Mouse (Mus musculus) hindbrain, postnatal 0 days (tissue): Measurements from ENCODE around the gene Parp3. TPM values are rescaled to one million over a fixed set of nuclear protein-coding genes. Genes with fewer than 3 reads are reported as not detected.
A peak's percentile ranks its signal among the peaks of the same experiment; 100 is the strongest.

Source experiments
- ATAC-seq: fragments of 200-750 bp; cut with Nextera tagmentation; 2 replicates; pipeline ENCODE4 v1.8.0; 2017; ENCODE audit warnings: mild to moderate bottlenecking, moderate TSS enrichment, moderate library complexity
- DNase-seq: peaks from one replicate; pipeline ENCODE4 v3.0.0-alpha.2; 2015; ENCODE audit warnings: low spot score
- H3K27ac ChIP-seq: fragments of 300-500 bp; sonication (generic); 2 replicates; pipeline ENCODE4 v1.5.1; 2014; ENCODE audit warnings: mild to moderate bottlenecking
- H3K27me3 ChIP-seq: fragments of 300-500 bp; sonication (generic); 2 replicates; pipeline ENCODE4 v1.6.1; 2014; ENCODE audit warnings: low read length, mixed read lengths; ENCODE audit not compliant: insufficient read depth
- H3K36me3 ChIP-seq: fragments of 300-500 bp; sonication (generic); 2 replicates; pipeline ENCODE4 v1.6.1; 2014; ENCODE audit warnings: low read length, mixed read lengths; ENCODE audit not compliant: insufficient read depth
- H3K4me1 ChIP-seq: fragments of 300-500 bp; sonication (generic); 2 replicates; pipeline ENCODE4 v1.6.1; 2014; ENCODE audit warnings: antibody characterized with exemption, low read length, mixed read lengths; ENCODE audit not compliant: insufficient read depth
- H3K4me2 ChIP-seq: fragments of 300-500 bp; sonication (generic); 2 replicates; pipeline ENCODE4 v1.6.1; 2014; ENCODE audit warnings: low read depth, mild to moderate bottlenecking, low read length, moderate library complexity, mixed read lengths
- H3K4me3 ChIP-seq: fragments of 300-500 bp; sonication (generic); 2 replicates; pipeline ENCODE4 v1.5.1; 2014; ENCODE audit warnings: low read length
- H3K9ac ChIP-seq: fragments of 300-500 bp; sonication (generic); replicated peaks from 2 replicates; pipeline ENCODE4 v1.6.1; 2014; ENCODE audit warnings: mild to moderate bottlenecking, low read length, moderate library complexity, mixed read lengths
- H3K9me3 ChIP-seq: fragments of 300-500 bp; sonication (generic); 2 replicates; pipeline ENCODE4 v1.6.1; 2016; ENCODE audit warnings: low read length, mixed read lengths
- CTCF ChIP-seq: IDR thresholded peaks from 2 replicates; pipeline ENCODE4 v1.5.1; 2016; ENCODE audit warnings: antibody characterized with exemption, control low read depth, low read depth
- WGBS: fragments of 180-500 bp; shearing (Covaris S2); extraction: QIAGEN DNeasy Blood & Tissue Kit; methylation state at CpG from one replicate; pipeline ENCODE4 v1.1.7; 2014; 5-methylcytosine and 5-hydroxymethylcytosine counted together
- polyA plus RNA-seq: library from polyadenylated mRNA; unstranded; fragments of >200 nt; fragmentation: Nextera tagmentation; extraction: Ambion mirVana; gene quantifications from 2 replicates; pipeline ENCODE4 v1.2.1, GENCODE M21; 2015
- total RNA-seq: library from RNA; depleted of rRNA; stranded (reverse); fragments of >200 nt; gene quantifications from 2 replicates; pipeline ENCODE4 v1.2.3, GENCODE M21; 2014

Gene Parp3
- total and polyA plus RNA-seq, 2 experiments from 2014 or later, result 1.5 to 2.9 TPM

DNA sequence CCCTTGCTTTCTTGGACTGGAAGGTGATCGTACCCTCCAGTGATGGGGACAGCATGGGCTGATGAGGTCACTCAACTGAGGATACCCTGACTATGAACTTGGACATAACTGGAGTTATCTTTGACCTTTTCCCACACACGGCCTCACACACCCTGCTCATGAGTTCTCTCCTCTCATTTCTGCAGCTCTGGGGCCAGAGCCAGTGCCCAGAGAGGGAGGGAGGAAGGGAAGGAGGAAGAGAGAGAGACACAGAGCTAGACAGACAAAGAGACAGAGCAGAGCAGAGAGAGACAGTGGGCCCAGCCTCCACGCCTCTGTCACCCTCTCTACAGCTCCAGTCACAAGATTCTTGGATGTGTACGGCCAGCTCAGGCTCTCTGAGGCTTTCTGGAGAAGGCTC lies 4.4 kb downstream of the Parp3 start:
- TF ChIP-seq CTCF, result no peak
- no peak for DNase-seq

DNA sequence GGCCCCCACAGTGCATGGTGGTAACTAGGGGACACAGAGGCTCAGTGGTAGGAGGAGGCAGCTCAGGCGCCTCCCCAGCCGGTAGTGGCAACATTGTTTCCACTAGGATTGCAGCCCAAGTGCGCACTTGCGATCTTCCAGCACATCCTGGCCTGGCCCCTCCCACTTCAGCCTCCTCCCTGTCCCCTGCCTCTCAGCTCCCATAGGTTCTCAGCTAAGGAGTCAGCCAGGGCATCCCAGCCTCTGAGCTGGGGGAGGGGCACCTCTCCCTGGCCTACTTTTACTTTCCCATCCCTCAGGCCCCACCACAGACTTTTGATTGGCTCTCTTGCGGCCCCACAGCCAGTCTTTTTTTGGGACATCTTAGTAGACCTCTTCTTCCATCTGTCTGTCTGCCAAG lies 4.9 kb downstream of the Parp3 start:
- DNase-seq (no peak), ATAC-seq (no peak)
- Histone ChIP-seq H3K4me2 (no peak overlapping the region), H3K9ac (no peak overlapping the region), H3K27ac (no peak overlapping the region), H3K27me3 (no peaks in the 10 kb centered on the region), H3K4me3 (no peak overlapping the region), H3K4me1 (peaks cover 15% of the 10 kb centered on the region; the same call in 1 of the 2 replicates), H3K9me3 (no peaks in the 10 kb centered on the region), H3K36me3 (no peaks in the 10 kb centered on the region)
- WGBS, result 25% methylated on average over 5 of the region's 5 CpGs
- peak; percentile 3; the same call in 1 of the 2 replicates for TF ChIP-seq CTCF

More for the DNA sequence above, 4.4 kb downstream of the Parp3 start:
- no peak for ATAC-seq
- Histone ChIP-seq H3K4me3 (no peak overlapping the region), H3K9ac (no peak overlapping the region), H3K4me1 (peaks cover 15% of the 10 kb centered on the region; the same call in 1 of the 2 replicates), H3K9me3 (no peaks in the 10 kb centered on the region), H3K36me3 (no peaks in the 10 kb centered on the region), H3K4me2 (no peak overlapping the region), H3K27ac (no peak overlapping the region; the same call in 1 of the 2 replicates), H3K27me3 (no peaks in the 10 kb centered on the region)
- 64% methylated on average over 4 of the region's 4 CpGs for WGBS

DNA sequence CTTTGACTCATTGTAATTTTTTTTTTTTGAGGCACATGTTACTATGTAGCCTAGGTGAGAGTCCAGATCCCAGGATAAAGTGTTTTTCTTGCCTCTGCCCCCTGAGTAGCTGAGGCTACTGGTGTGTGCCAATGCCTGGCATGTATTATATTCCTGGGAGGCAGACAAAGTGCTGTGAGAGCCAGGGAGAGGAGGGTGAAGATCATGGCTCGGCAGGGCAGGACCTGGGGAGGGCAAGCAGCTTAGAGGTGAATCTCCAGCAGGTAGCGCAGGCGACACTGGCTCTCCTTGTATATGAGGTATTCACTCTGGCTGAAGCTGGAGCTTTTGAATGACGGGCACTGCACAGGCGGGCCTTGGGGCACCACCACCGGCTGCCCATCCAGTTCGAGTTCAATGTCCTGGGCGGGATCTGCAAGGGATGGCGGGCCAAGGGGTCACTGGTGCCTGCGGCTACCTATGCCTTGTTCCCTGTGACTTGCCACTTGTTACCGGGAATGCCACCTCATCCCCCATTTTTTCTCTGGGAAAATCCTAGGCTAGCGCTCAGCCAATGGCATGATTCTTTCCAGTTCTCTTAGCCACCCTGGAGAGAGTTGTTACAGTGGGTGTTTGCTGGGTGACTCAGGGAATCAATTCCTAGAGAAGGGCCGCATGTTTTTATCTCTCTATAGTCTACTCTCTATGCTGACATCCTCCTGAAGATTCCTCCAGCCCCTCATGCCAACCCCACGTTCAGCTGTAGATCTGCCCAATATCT lies 5.6 kb downstream of the Parp3 start:
- H3K27me3 ChIP-seq, result no peaks in the 10 kb centered on the region
- TF ChIP-seq CTCF, result no peak
- 65% methylated on average over 14 of the region's 14 CpGs for WGBS
- no peak for ATAC-seq
- no peaks in the 10 kb centered on the region for H3K9me3 ChIP-seq
- no peak overlapping the region for H3K9ac ChIP-seq
- no peaks in the 10 kb centered on the region for H3K36me3 ChIP-seq
- H3K27ac ChIP-seq, result no peak overlapping the region
- H3K4me3 ChIP-seq, result no peak overlapping the region
- no peak for DNase-seq
- peaks cover 11% of the 10 kb centered on the region; the same call in 1 of the 2 replicates for H3K4me1 ChIP-seq
- no peak overlapping the region for H3K4me2 ChIP-seq

DNA sequence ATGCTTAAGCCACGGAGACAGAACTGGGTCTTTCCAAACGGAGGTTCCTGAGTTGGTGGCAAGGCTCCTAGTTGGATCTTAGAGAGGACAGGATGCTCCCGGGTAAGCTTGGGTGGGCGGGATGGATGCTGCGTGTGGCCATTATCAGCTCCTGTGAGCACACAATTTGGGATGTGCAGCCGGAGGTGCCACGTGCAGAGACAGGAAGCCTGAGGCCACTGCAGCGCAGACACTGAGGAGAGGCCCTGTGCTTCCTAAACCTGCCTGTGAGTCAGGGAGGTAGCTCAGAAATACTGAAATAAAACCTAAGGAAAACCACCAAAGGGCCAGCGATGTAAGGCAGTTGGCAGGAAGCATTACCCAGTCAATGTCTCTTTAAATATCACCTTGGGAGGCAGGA lies 7.0 kb downstream of the Parp3 start:
- WGBS, result 68% methylated on average over 9 of the region's 9 CpGs
- H3K4me3 ChIP-seq, result no peak overlapping the region
- DNase-seq, result no peak
- no peak overlapping the region for H3K4me2 ChIP-seq
- no peak overlapping the region for H3K27ac ChIP-seq
- no peaks in the 10 kb centered on the region for H3K27me3 ChIP-seq
- H3K36me3 ChIP-seq, result no peaks in the 10 kb centered on the region
- no peak for ATAC-seq
- no peaks in the 10 kb centered on the region for H3K9me3 ChIP-seq
- H3K4me1 ChIP-seq, result peaks cover 18% of the 10 kb centered on the region; the same call in 1 of the 2 replicates
- TF ChIP-seq CTCF, result no peak
- H3K9ac ChIP-seq, result no peak overlapping the region

DNA sequence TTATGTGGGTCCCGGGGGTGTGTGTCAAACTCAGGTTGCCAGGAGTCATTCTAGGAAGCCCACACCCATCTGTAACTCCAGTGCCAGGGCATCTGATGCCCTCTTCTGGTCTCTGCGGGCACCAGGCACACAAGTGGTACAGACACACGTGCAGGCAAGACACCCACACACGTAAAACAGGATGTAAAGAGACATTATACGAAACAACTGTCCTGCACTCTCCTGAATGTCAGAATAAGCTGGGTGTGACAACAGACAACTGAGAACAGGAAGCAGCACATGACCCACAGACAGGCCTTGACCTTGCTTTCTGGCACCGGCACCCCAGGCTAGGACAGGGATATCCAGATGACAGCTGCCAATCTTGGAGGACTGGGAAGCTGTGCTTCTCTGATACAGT lies 7.4 kb downstream of the Parp3 start:
- H3K9me3 ChIP-seq, result no peaks in the 10 kb centered on the region
- H3K4me1 ChIP-seq, result peaks cover 21% of the 10 kb centered on the region; the same call in 1 of the 2 replicates
- no peak for DNase-seq
- H3K27me3 ChIP-seq, result no peaks in the 10 kb centered on the region
- no peak overlapping the region for H3K4me3 ChIP-seq
- no peak overlapping the region for H3K27ac ChIP-seq
- no peak overlapping the region for H3K4me2 ChIP-seq
- TF ChIP-seq CTCF, result no peak; the same call in 1 of the 2 replicates
- ATAC-seq, result no peak
- no peaks in the 10 kb centered on the region for H3K36me3 ChIP-seq
- no peak overlapping the region for H3K9ac ChIP-seq
- 74% methylated on average over 6 of the region's 6 CpGs for WGBS

DNA sequence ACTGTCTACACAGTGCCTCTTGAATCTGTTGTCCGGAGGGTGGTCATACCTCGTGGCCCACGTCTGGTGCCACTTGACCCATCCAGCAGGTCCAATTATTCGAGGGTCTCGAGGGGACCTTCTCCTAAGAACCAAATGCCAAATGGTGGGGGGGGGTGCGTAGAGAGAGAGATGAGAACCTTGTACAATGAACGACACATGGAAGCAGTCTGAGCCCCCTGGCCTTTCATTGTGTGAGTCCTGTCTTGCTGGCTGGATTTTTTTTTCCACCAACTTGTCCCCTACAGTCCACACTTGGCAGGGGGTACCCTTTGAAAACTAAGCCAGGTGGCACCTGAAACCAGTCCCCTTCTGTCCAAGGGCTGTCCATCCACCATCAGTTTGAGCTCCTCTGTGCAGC lies 9.0 kb downstream of the Parp3 start:
- Histone ChIP-seq H3K27ac (no peak overlapping the region), H3K27me3 (no peaks in the 10 kb centered on the region), H3K4me2 (no peak overlapping the region), H3K4me3 (no peak overlapping the region), H3K9me3 (no peaks in the 10 kb centered on the region), H3K9ac (no peak overlapping the region), H3K4me1 (peaks cover 16% of the 10 kb centered on the region; the same call in 1 of the 2 replicates), H3K36me3 (no peaks in the 10 kb centered on the region)
- ATAC-seq, result no peak
- 81% methylated on average over 7 of the region's 7 CpGs for WGBS
- no peak for TF ChIP-seq CTCF
- no peak for DNase-seq

DNA sequence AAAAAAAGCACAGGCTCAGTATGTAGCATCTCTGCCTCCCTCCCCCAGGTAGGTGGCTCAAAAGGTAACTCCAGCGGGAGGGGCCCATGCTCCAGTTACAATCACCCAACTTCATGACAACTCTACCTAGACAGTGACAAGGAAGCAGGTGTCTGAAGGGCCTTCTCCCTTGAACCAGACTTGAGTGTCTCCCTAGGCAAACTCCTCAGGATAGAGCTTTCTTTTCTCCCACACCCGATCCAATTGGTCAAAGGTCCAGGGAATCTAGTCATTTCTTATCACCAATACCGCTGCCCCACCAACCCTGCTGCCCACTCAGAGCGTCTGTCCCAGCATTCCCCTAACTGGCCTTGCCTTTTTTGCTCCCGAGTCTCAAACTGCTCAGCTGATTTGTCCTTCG lies 10.0 kb downstream of the Parp3 start:
- no peaks in the 10 kb centered on the region for H3K9me3 ChIP-seq
- no peak overlapping the region for H3K9ac ChIP-seq
- H3K4me3 ChIP-seq, result no peak overlapping the region
- H3K4me1 ChIP-seq, result peaks cover 16% of the 10 kb centered on the region; the same call in 1 of the 2 replicates
- no peak overlapping the region for H3K27ac ChIP-seq
- DNase-seq, result no peak
- peaks cover 5% of the 10 kb centered on the region for H3K36me3 ChIP-seq
- WGBS, result 95% methylated on average over 6 of the region's 6 CpGs
- no peak for TF ChIP-seq CTCF
- no peak for ATAC-seq
- no peak overlapping the region for H3K4me2 ChIP-seq
- no peaks in the 10 kb centered on the region for H3K27me3 ChIP-seq
